Mouse (Mus musculus): ENCODE measurements at regions not wholly inside any gene's neighbourhood (a gene's known extent, or its start where the extent isn't known, plus 50 kb on each side); places are given as distances from the start of the nearest gene placed in this dataset.

- TF ChIP-seq E2F4 (IDR thresholded peaks at IDR 0.05; ENCODE audit: insufficient replicate concordance, low read depth, low read length) (no peak), UBTF (IDR thresholded peaks at IDR 0.05; ENCODE audit: low read depth, low read length) (no peak), CHD1 (IDR thresholded peaks at IDR 0.05; ENCODE audit: low read depth, low read length) (no peak), CTCF (conservative IDR thresholded peaks at IDR 0.05 in 1 of 2, IDR thresholded peaks at IDR 0.05 in 1 of 2; ENCODE audit: low read depth in 2 of 2, low read length in 2 of 2) (no peak), EP300 (IDR thresholded peaks at IDR 0.05; ENCODE audit: low read length) (no peak), USF1 (IDR thresholded peaks at IDR 0.05; ENCODE audit: low read depth, low read length) (no peak), GABPA (IDR thresholded peaks at IDR 0.05; ENCODE audit: insufficient replicate concordance, low read depth, low read length) (no peak), HCFC1 (IDR thresholded peaks at IDR 0.05; ENCODE audit: low read depth, low read length) (no peak)
Observed at GRCm38 (mm10) chr1:163560276-163560943, 156.9 kb upstream of the Gorab start.
